Mouse (Mus musculus) G1E (cell line): ENCODE measurements at regions not wholly inside any gene's neighbourhood (a gene's known extent, or its start where the extent isn't known, plus 50 kb on each side); places are given as distances from the start of the nearest gene placed in this dataset.

Experiments used
- ATAC-seq: 2 replicates; pipeline ENCODE4 v1.8.0; 2016; ENCODE audit warnings: mild to moderate bottlenecking; ENCODE audit not compliant: insufficient number of reproducible peaks, poor library complexity, low FRiP score, severe bottlenecking; ENCODE audit errors: extremely low read depth
- DNase-seq: peaks from one replicate; pipeline ENCODE4 v3.0.0; 2012; ENCODE audit warnings: low spot score
- H3K27me3 ChIP-seq: 2 replicates; pipeline ENCODE4 v1.6.1; 2012; ENCODE audit warnings: mild to moderate bottlenecking, low read length, inconsistent platforms; ENCODE audit not compliant: insufficient read depth
- H3K36me3 ChIP-seq: replicated peaks from 2 replicates; pipeline ENCODE3; 2012; ENCODE audit warnings: mild to moderate bottlenecking, inconsistent platforms
- H3K4me1 ChIP-seq: 2 replicates; pipeline ENCODE4 v1.6.1; 2012; ENCODE audit warnings: low read depth, low read length, inconsistent platforms, mixed read lengths; ENCODE audit not compliant: insufficient read depth
- H3K4me3 ChIP-seq: 2 replicates; pipeline ENCODE4 v1.5.1; 2012; ENCODE audit warnings: low read depth, mild to moderate bottlenecking, inconsistent platforms, low read length, moderate library complexity, mixed read lengths
- H3K9me3 ChIP-seq: replicated peaks from 2 replicates; pipeline ENCODE4 v1.6.1; 2012; ENCODE audit warnings: inconsistent platforms
- CTCF ChIP-seq: IDR thresholded peaks from 2 replicates; pipeline ENCODE4 v1.5.1; 2012; ENCODE audit warnings: low read depth, low read length, inconsistent platforms, mixed read lengths
- GATA1 ChIP-seq: IDR thresholded peaks from 2 replicates; pipeline ENCODE4 v1.6.1; 2012; ENCODE audit warnings: borderline replicate concordance, low read length, inconsistent platforms, mixed read lengths
- GATA2 ChIP-seq: IDR thresholded peaks from 2 replicates; pipeline ENCODE4 v1.6.1; 2012; ENCODE audit warnings: low read depth, low read length, inconsistent platforms, borderline replicate concordance
- POLR2AphosphoS5 ChIP-seq: IDR thresholded peaks from 2 replicates; pipeline ENCODE4 v1.6.1; 2012; ENCODE audit warnings: low read depth, low read length, inconsistent platforms; ENCODE audit not compliant: insufficient replicate concordance
- TAL1 ChIP-seq: conservative IDR thresholded peaks from 2 replicates; pipeline ENCODE4 v1.6.1; 2012; ENCODE audit warnings: low read depth, low read length, inconsistent platforms, mixed read lengths

DNA sequence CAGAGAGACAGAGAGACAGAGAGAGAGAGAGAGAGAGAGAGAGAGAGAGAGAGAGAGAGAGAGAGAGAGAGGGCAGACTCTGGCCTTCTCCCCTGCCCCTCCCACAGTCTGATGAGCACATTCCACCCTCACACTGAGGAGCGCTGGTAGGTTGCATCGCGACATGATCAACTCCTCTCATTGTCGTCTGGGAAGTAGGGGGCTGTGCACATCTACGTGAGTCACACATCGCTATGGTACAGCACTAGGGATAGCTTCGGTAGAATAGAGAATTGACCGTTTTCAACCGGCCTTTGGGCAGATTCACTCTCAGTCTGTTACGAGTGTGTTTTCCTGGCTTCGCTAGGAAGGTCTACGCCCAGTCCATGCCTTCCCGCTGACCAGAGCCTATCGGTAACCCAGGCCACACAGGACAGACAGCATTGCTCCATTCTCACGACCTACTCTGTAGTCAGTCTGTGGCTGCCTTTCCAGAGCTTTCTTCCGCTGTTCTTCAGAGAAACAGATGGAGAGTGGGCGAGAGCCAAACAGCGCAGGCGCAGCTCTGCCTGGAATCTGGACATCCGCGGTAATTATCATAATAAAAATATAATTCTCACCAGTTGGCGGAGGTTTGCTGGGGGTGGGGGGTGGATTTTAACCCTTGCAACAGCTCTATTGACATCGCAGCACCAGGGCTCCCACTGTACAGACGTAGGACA lies 164.3 kb downstream of the Emp1 start:
- ATAC-seq = no peak
- no peak for DNase-seq

DNA sequence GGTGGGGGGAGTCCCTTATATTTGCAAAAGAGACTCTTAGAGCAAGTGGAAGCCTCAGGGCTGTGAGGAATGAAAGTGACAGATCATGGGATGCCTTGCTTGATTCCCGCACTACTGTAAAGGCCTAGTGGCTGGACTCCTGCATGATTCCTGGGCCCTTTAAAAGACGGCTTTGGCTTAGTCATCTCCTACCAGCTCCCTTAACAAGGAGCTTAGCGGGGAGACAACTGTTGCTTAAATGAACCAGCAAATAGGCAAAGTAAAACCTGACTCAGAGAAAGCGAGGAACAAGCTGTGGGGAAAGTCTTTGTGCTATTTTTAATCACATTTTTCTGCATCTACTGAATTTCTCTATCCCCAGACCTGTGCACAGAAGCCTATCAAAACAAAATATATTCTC lies 165.5 kb downstream of the Emp1 start:
- Histone ChIP-seq H3K36me3 (no peaks in the 10 kb centered on the region), H3K27me3 (no peaks in the 10 kb centered on the region), H3K9me3 (peaks cover 44% of the 10 kb centered on the region), H3K4me1 (no peaks in the 10 kb centered on the region), H3K4me3 (no peak overlapping the region)
- TF ChIP-seq GATA1 (no peak), POLR2AphosphoS5 (no peak), CTCF (no peak), TAL1 (no peak), GATA2 (no peak)
- DNase-seq (no peak), ATAC-seq (no peak)

More for the DNA sequence above, 164.3 kb downstream of the Emp1 start:
- Histone ChIP-seq H3K9me3 (peaks cover 44% of the 10 kb centered on the region), H3K4me3 (no peak overlapping the region), H3K36me3 (no peaks in the 10 kb centered on the region), H3K27me3 (no peaks in the 10 kb centered on the region), H3K4me1 (no peaks in the 10 kb centered on the region)
- no peak for TF ChIP-seq GATA1
- TF ChIP-seq CTCF = no peak
- no peak for TF ChIP-seq TAL1
- TF ChIP-seq POLR2AphosphoS5 = no peak
- TF ChIP-seq GATA2 = no peak

DNA sequence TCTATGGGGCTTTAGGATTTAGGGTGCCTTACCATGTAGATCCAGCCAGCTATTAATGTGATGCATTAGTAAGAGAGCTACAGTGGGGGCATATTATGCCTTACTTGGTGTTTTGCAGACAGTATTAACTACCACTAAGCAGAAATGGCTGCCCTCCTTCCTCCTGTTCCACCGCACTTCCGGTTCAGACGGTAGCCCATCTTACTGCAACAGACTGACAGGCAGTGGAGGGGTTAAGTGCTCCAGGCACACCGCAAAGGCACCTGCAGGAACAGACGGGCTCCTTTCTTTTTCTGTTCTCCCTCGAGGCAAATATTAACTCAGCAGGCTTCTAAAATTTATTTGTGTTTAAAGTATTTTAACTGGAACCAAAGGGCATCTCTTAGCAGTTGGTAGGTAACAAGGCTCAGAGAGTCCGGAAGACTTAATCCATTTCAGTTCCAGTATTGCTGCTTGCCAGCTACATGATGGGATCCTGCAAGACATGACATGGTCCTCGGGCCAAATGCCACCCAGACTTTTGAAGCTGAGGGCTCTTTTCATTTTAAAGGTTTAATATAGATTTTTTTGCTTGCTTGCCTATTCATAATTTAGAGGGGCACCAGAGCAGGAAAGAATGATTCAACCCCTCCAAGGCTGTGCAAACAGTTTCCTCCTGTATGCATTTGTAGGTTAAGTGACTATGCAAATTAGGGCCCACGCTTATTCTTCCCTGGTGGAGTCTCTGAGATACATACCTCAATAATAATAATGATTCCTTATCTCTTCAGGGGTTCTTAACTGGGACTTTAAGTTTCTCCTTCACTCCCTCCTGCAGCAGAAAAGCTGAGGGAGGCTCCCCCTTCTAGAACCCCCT lies 177.7 kb downstream of the Emp1 start:
- Histone ChIP-seq H3K4me1 (no peaks in the 10 kb centered on the region), H3K9me3 (peaks cover 30% of the 10 kb centered on the region), H3K27me3 (no peaks in the 10 kb centered on the region), H3K4me3 (no peak overlapping the region), H3K36me3 (no peaks in the 10 kb centered on the region)
- DNase-seq = no peak
- ATAC-seq = no peak
- TF ChIP-seq CTCF (no peak), GATA1 (no peak), TAL1 (no peak), GATA2 (no peak), POLR2AphosphoS5 (no peak)

DNA sequence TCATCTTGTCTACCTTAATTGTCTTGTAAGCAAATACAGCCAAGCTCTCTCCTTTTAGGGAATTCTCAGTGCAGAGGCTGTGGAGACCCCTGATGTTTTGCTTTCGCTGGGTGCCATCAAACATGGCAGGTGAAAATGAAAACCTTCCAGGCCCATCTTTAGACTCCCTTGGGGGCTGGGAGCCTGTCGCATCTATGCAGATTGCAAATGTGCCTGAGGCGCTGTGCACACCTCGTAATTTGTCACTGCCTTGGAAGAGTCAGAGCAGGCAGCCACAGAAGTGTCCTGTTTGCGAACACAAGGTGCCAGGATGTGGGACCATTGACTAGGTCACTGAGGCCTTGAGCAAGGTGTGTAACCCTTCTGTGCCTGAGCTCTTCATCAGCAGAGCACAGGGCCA lies 179.2 kb downstream of the Emp1 start:
- Histone ChIP-seq H3K4me3 (no peak overlapping the region), H3K27me3 (no peaks in the 10 kb centered on the region), H3K4me1 (no peaks in the 10 kb centered on the region), H3K36me3 (no peaks in the 10 kb centered on the region), H3K9me3 (peaks cover 30% of the 10 kb centered on the region)
- no peak for ATAC-seq
- no peak for DNase-seq
- TF ChIP-seq POLR2AphosphoS5 = no peak
- TF ChIP-seq CTCF = no peak
- TF ChIP-seq GATA1 = no peak
- TF ChIP-seq GATA2 = no peak

DNA sequence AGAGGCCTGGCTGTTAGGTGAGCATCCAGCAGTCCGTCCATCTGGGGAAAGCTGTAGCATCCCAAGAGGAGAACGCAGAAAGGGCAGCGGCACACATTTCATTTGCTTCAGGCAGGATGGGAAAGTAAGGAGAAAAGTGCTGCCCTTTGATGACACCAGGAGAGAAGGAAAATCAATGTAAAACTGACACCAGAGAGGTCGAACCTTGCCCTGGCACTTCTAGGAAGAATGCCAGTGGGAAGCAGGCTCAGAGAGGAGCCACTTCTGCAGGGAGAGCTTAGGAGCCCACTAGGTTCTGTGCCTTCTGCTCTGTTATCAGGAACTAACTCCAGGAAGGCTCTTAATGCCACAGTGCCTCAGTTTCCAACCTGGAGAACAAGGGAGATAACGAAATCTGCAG lies 180.0 kb downstream of the Emp1 start:
- no peaks in the 10 kb centered on the region for H3K36me3 ChIP-seq

DNA sequence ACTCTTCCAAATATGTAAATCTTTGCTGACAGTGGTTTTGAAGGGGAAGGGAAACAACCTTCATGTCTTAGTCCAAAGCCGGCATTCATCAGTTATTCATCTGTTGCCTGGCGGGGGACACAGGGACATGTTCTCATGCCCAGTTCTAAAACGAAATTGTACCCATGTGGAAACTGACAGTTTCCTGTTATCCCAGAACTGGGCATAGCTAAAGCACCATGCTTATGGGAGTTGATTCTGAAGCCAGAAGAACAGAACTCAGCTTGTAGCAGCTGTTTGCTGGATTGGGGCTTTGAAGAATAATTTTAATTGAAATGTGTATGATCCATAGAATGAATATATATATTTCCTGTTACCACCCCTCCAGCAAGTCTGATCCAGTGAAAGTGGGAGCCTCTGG lies 181.0 kb downstream of the Emp1 start:
- Histone ChIP-seq H3K4me1 (no peaks in the 10 kb centered on the region), H3K27me3 (no peaks in the 10 kb centered on the region), H3K9me3 (peaks cover 37% of the 10 kb centered on the region), H3K36me3 (no peaks in the 10 kb centered on the region), H3K4me3 (no peak overlapping the region)
- TF ChIP-seq GATA2 = no peak
- no peak for TF ChIP-seq TAL1
- TF ChIP-seq POLR2AphosphoS5 = no peak
- no peak for TF ChIP-seq CTCF
- no peak for TF ChIP-seq GATA1
- DNase-seq (no peak), ATAC-seq (no peak)

More for the DNA sequence above, 180.0 kb downstream of the Emp1 start:
- Histone ChIP-seq H3K4me1 (no peaks in the 10 kb centered on the region), H3K9me3 (peaks cover 31% of the 10 kb centered on the region), H3K27me3 (no peaks in the 10 kb centered on the region), H3K4me3 (no peak overlapping the region)
- ATAC-seq (no peak), DNase-seq (no peak)
- TF ChIP-seq TAL1 = no peak
- TF ChIP-seq POLR2AphosphoS5 = no peak
- no peak for TF ChIP-seq CTCF
- no peak for TF ChIP-seq GATA1
- no peak for TF ChIP-seq GATA2
